Mouse (Mus musculus): ENCODE data around the gene Dpm2. TPM values are rescaled to one million over a fixed set of nuclear protein-coding genes. Genes with fewer than 3 reads are reported as not detected.

The Dpm2 gene
- polyA plus RNA-seq, 1 experiment from 2014 or later, result 104 TPM

DNA sequence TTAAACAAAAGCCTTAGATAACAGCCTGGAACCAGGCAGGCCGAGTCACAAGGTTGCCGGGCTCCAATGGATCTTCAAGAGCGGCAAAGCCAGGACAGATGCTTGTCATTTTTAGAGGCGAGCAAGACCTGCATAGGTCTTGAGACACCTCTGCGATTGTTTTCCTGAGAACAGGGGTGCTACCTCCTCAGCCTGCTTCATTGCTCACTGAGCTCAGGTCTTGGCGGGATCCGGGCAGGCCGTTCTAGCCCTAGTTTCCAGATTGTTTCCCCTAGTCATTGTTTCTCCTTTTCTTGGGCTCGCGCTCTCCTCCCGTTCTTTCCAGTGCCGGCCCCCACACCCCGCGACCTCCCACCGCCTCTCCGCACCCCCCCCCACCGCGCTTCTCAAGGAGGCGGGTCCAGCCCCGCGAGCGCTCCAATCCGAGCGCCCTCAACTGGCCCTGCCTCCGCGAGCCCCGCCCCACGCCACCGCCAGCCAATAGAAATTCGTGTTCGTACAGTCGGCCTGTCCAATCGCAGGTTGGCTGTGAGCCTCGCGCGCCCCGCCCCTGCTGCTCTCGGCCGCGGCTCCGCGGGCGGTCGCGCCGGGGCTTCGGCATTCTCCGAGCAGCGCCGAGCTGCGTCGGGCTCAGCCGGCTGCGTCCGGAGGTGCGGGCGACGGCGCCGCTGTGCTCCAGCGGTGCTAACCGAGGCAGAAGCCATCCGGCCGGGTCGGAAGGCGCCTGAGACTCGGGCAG lies 35.8 kb upstream of the Dpm2 start, which contains the start of gene Fam102a:
Gene Fam102a, plus strand, starts transcription at position 600 of the 739 bp plus-strand sequence.
- WGBS, result under 1% methylated on average over 67 of the region's 67 CpGs
- H3K4me1 ChIP-seq (ENCODE audit: control insufficient read depth, insufficient read depth, low read length), result peaks cover 44% of the 10 kb centered on the region
- ATAC-seq (ENCODE audit: insufficient read depth, low FRiP score), result peak; percentile 95
- H3K9ac ChIP-seq (ENCODE audit: low read length), result peak within 1 kb of the TSS; percentile 91
- H3K4me3 ChIP-seq (replicated peaks; ENCODE audit: low read length), result peak within 1 kb of the TSS; percentile 75
- H3K9me3 ChIP-seq (replicated peaks; ENCODE audit: control insufficient read depth, low read length), result no peaks in the 10 kb centered on the region
- H3K27me3 ChIP-seq (ENCODE audit: control insufficient read depth, insufficient read depth, low read length), result no peaks in the 10 kb centered on the region
- peak within 1 kb of the TSS; percentile 97 for H3K27ac ChIP-seq (ENCODE audit: low read length)
- H3K36me3 ChIP-seq (ENCODE audit: control insufficient read depth, insufficient read depth, low read length), result no peaks in the 10 kb centered on the region
- peak within 1 kb of the TSS; percentile 89 for H3K4me2 ChIP-seq (ENCODE audit: low read depth, low read length)

DNA sequence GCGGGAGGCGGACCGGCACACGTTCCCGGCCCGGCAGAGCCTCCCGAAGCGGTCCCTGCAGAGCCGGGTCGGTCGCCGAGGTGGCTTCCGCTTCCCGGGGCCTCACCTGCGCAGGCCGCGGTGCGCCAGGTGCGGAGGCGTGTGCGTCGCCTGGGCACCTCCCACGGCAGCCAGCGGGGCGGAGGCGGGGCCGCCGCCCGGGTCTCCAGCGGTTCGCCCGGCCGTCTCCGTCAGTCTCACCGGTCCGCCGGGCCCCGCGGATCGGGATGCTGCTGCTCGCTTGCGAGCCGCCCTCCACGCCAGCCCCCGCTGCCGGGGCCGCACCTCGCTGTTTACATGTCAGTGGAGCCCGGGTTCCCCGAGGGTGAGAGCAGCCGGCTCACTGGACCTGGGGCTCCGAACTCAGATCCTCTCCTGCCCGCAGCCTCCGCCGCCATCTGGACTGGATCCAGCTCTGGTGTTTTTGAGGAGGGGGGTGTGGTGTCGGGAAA lies 35.1 kb upstream of the Dpm2 start:
- Histone ChIP-seq H3K9me3 (replicated peaks; ENCODE audit: control insufficient read depth, low read length) (no peaks in the 10 kb centered on the region), H3K36me3 (ENCODE audit: control insufficient read depth, insufficient read depth, low read length) (no peaks in the 10 kb centered on the region), H3K4me1 (ENCODE audit: control insufficient read depth, insufficient read depth, low read length) (peaks cover 45% of the 10 kb centered on the region), H3K27me3 (ENCODE audit: control insufficient read depth, insufficient read depth, low read length) (no peaks in the 10 kb centered on the region), H3K4me2 (ENCODE audit: low read depth, low read length) (peak overlapping the region; percentile 89), H3K9ac (ENCODE audit: low read length) (peak overlapping the region; percentile 91), H3K27ac (ENCODE audit: low read length) (peak overlapping the region; percentile 97), H3K4me3 (replicated peaks; ENCODE audit: low read length) (peak overlapping the region; percentile 75)
- ATAC-seq (ENCODE audit: insufficient read depth, low FRiP score), result peak; percentile 79
- WGBS, result under 1% methylated on average over 54 of the region's 56 CpGs

DNA sequence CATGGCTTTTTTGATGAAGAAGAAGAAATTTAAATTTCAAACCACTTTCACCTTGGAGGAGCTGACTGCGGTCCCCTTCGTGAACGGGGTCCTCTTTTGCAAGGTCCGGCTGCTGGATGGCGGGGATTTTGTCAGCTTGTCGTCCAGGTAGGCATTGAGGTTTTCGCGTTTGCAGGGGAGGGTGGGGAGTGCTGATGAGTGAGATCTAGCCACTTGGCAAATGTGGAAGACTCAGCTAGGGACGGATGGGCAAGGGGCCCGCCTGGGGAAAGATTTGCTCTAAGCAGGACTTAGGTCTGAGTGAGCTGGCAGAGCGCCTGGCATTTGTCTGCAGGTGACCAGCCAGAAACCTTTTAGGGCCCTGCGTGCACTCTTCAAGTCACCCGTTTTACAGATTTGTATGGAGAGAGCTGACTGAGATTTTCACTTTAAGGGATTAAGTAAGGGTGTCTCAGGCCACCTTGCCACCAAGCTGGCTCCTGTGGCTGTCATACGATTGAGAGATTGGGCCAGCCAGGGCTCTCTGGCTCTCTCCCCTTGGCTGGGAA lies 34.5 kb upstream of the Dpm2 start:
- Histone ChIP-seq H3K4me1 (ENCODE audit: control insufficient read depth, insufficient read depth, low read length) (peaks cover 49% of the 10 kb centered on the region), H3K36me3 (ENCODE audit: control insufficient read depth, insufficient read depth, low read length) (no peaks in the 10 kb centered on the region), H3K27me3 (ENCODE audit: control insufficient read depth, insufficient read depth, low read length) (no peaks in the 10 kb centered on the region), H3K4me3 (replicated peaks; ENCODE audit: low read length) (peak overlapping the region; percentile 75), H3K27ac (ENCODE audit: low read length) (peak overlapping the region; percentile 97), H3K9me3 (replicated peaks; ENCODE audit: control insufficient read depth, low read length) (no peaks in the 10 kb centered on the region), H3K4me2 (ENCODE audit: low read depth, low read length) (peak overlapping the region; percentile 89), H3K9ac (ENCODE audit: low read length) (peak overlapping the region; percentile 91)
- 2% methylated on average over 14 of the region's 14 CpGs for WGBS
- ATAC-seq (ENCODE audit: insufficient read depth, low FRiP score), result no peak

DNA sequence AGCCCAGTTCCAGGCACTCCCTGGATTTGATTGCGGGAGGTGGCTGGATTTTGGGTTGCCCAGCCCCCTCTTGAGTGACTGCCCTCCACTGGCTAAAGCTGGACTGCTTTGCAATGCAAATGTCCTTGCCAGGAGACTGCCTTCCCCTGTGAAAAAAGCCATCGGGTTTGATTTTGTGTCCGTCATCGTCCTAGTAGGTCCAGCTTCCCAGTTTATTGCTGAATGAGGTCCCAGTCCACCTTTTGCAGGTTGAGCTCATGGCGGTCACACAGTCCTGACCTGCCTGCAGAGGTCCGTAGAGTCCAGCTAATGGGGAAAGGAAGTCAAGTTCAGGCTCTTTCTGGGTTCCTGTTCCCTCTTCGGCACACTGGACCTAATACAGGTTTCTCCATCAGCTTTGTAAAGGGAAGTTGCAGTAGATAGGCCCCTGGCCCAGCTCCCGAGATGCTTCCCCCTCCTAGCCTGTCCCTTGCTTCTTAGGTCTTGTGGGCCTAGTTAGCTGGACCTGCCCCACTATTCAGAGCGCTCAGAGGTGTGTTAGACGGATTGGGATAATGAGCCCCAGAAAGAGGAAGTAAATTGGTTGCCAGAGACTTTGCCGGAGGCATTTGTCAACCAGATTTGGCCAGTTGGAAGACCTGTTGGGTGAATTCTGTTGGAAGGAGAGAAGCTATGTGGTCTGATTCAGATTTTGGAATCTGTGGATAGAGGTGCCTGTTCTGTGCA lies 33.9 kb upstream of the Dpm2 start:
- Histone ChIP-seq H3K4me2 (ENCODE audit: low read depth, low read length) (peak overlapping the region; percentile 89), H3K27me3 (ENCODE audit: control insufficient read depth, insufficient read depth, low read length) (no peaks in the 10 kb centered on the region), H3K36me3 (ENCODE audit: control insufficient read depth, insufficient read depth, low read length) (no peaks in the 10 kb centered on the region), H3K4me3 (replicated peaks; ENCODE audit: low read length) (peak overlapping the region; percentile 75), H3K9me3 (replicated peaks; ENCODE audit: control insufficient read depth, low read length) (no peaks in the 10 kb centered on the region), H3K27ac (ENCODE audit: low read length) (peak overlapping the region; percentile 97), H3K4me1 (ENCODE audit: control insufficient read depth, insufficient read depth, low read length) (peaks cover 56% of the 10 kb centered on the region), H3K9ac (ENCODE audit: low read length) (peak overlapping the region; percentile 91)
- ATAC-seq (ENCODE audit: insufficient read depth, low FRiP score), result no peak
- WGBS, result 10% methylated on average over 11 of the region's 11 CpGs

DNA sequence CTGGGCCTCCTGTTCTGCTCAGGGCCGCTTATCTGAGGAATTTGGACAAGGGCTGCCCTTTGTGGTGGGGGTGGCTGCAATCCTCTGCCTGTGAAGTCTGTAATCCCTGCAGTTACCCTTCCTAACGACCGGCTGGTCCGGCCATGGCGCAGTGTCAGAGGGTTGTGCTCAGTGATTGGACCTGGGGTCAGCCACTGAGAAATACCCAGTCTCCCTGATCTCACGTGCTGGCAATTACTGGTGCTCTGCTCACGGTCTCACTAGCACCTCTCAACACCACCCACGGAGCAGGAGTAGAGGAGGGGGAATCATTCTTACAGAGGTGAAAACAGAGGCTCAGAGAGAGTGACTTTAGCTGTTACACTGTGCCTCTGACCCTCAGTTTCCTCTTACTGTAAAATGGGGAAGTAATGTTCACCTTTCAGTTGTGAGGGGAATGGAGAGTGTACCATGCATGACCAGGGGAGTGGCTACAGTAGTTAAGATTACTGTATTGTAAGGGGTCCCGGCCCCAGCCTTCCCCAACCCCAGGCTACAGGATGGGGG lies 33.2 kb upstream of the Dpm2 start:
- peak overlapping the region; percentile 75 for H3K4me3 ChIP-seq (replicated peaks; ENCODE audit: low read length)
- H3K9ac ChIP-seq (ENCODE audit: low read length), result peak overlapping the region; percentile 91
- no peaks in the 10 kb centered on the region for H3K36me3 ChIP-seq (ENCODE audit: control insufficient read depth, insufficient read depth, low read length)
- H3K27me3 ChIP-seq (ENCODE audit: control insufficient read depth, insufficient read depth, low read length), result no peaks in the 10 kb centered on the region
- H3K9me3 ChIP-seq (replicated peaks; ENCODE audit: control insufficient read depth, low read length), result no peaks in the 10 kb centered on the region
- WGBS, result 8% methylated on average over 9 of the region's 9 CpGs
- no peak for ATAC-seq (ENCODE audit: insufficient read depth, low FRiP score)
- H3K4me2 ChIP-seq (ENCODE audit: low read depth, low read length), result peak overlapping the region; percentile 89
- H3K27ac ChIP-seq (ENCODE audit: low read length), result peak overlapping the region; percentile 97
- peaks cover 62% of the 10 kb centered on the region for H3K4me1 ChIP-seq (ENCODE audit: control insufficient read depth, insufficient read depth, low read length)

DNA sequence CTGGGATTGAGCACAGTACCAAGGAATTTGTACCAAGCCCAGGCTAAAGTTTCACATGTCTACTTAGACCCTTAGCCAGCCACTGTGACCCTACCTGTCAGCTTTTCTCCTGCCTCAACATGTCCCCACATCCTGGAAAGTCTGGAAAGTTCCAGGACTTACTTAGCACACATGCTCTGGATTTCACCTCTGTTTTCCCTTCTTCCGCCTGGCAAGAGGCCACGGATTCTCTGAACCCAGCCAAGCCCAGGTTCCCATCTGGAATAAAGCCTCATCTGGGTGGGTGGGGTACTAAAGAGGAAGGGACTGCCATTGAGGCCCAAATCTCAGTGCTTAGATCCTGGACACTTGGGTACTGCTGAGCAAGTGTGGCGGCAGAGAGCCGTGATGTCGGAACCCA lies 32.7 kb upstream of the Dpm2 start:
- peaks cover 66% of the 10 kb centered on the region for H3K4me1 ChIP-seq (ENCODE audit: control insufficient read depth, insufficient read depth, low read length)
- H3K27me3 ChIP-seq (ENCODE audit: control insufficient read depth, insufficient read depth, low read length), result no peaks in the 10 kb centered on the region
- no peaks in the 10 kb centered on the region for H3K36me3 ChIP-seq (ENCODE audit: control insufficient read depth, insufficient read depth, low read length)
- no peaks in the 10 kb centered on the region for H3K9me3 ChIP-seq (replicated peaks; ENCODE audit: control insufficient read depth, low read length)
- peak overlapping the region; percentile 89 for H3K4me2 ChIP-seq (ENCODE audit: low read depth, low read length)
- H3K9ac ChIP-seq (ENCODE audit: low read length), result peak overlapping the region; percentile 91
- WGBS, result 62% methylated on average over 5 of the region's 5 CpGs
- H3K4me3 ChIP-seq (replicated peaks; ENCODE audit: low read length), result peak overlapping the region; percentile 75
- H3K27ac ChIP-seq (ENCODE audit: low read length), result peak overlapping the region; percentile 97
- no peak for ATAC-seq (ENCODE audit: insufficient read depth, low FRiP score)

DNA sequence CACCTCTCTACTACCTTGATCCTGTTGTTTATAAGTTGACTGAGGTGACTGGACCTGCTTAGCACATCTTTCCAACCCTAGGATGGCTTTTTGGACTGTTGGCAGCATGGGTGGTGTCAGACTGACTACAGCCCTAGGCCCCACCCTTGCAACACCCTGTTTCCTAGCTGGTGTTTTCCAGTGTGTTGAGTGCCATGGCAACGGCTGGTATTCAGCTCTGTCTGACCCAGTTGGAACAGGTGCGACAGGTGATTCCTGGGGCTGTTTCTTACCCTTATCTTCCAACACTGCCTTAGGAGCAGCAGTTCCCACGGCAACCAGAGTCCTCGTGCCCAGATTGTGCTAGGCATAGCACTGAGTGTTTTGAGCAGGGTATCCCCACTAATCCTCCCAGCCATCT lies 32.2 kb upstream of the Dpm2 start:
- Histone ChIP-seq H3K27me3 (ENCODE audit: control insufficient read depth, insufficient read depth, low read length) (no peaks in the 10 kb centered on the region), H3K9me3 (replicated peaks; ENCODE audit: control insufficient read depth, low read length) (no peaks in the 10 kb centered on the region), H3K4me2 (ENCODE audit: low read depth, low read length) (peak overlapping the region; percentile 89), H3K4me1 (ENCODE audit: control insufficient read depth, insufficient read depth, low read length) (peaks cover 70% of the 10 kb centered on the region), H3K36me3 (ENCODE audit: control insufficient read depth, insufficient read depth, low read length) (no peaks in the 10 kb centered on the region), H3K9ac (ENCODE audit: low read length) (0 out of 2 replicates have a peak overlapping the region, but pooled peaks have one; percentile 91), H3K4me3 (replicated peaks; ENCODE audit: low read length) (peak overlapping the region; percentile 75), H3K27ac (ENCODE audit: low read length) (peak overlapping the region; percentile 97)
- no peak for ATAC-seq (ENCODE audit: insufficient read depth, low FRiP score)
- WGBS, result 48% methylated on average over 4 of the region's 4 CpGs

DNA sequence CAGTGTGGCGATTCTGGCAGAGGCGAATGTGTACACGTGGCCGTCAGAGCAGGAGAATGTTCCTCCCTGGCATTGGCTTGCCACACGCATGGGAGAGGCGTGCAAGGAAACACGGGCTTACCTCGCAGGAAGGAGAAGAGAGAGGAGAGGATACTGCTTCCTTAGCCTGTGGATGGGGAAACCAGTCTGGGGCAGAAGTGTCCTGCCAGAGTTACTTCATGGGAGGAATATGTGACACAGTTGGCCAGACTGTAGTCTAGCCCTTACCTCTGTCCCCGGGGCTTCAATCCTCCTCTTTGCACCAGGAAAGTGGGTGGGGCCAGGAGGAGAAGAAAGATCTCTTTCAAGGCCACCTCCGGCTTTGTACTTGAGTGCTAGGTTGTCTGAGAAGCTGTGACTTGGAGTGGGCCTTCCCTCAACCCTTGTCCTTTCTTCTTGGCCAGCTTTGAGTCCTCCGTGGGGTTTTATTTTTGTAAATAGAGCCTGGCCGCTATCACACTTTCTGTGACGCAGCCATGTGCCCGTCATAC lies 31.1 kb upstream of the Dpm2 start:
- Histone ChIP-seq H3K27ac (ENCODE audit: low read length) (peak overlapping the region; percentile 97), H3K4me3 (replicated peaks; ENCODE audit: low read length) (no peak overlapping the region), H3K9me3 (replicated peaks; ENCODE audit: control insufficient read depth, low read length) (no peaks in the 10 kb centered on the region), H3K4me1 (ENCODE audit: control insufficient read depth, insufficient read depth, low read length) (peaks cover 64% of the 10 kb centered on the region), H3K4me2 (ENCODE audit: low read depth, low read length) (peak overlapping the region; percentile 35), H3K36me3 (ENCODE audit: control insufficient read depth, insufficient read depth, low read length) (no peaks in the 10 kb centered on the region), H3K27me3 (ENCODE audit: control insufficient read depth, insufficient read depth, low read length) (no peaks in the 10 kb centered on the region), H3K9ac (ENCODE audit: low read length) (peak overlapping the region; percentile 36)
- WGBS, result 65% methylated on average over 14 of the region's 14 CpGs
- no peak for ATAC-seq (ENCODE audit: insufficient read depth, low FRiP score)
